Mouse (Mus musculus): ENCODE data around the gene Slc16a11. TPM values are rescaled to one million over a fixed set of nuclear protein-coding genes. Genes with fewer than 3 reads are reported as not detected.
A peak's percentile ranks its signal among the peaks of the same experiment; 100 is the strongest.

Gene Slc16a11
- polyA plus RNA-seq, 1 experiment from 2014 or later, result 3.1 TPM

GRCm38 (mm10) chr11:70228828-70229227 is 16.3 kb downstream of the Slc16a11 start:
- WGBS, result 1% methylated on average over 19 of the region's 19 CpGs
- DNase-seq (ENCODE audit: low spot score) (peak; percentile 87), ATAC-seq (ENCODE audit: low FRiP score, low TSS enrichment) (peak; percentile 54)
- no peaks in the 10 kb centered on the region for H3K9me3 ChIP-seq (ENCODE audit: control insufficient read depth, low read length)
- H3K27ac ChIP-seq (replicated peaks), result peak overlapping the region; percentile 70
- H3K36me3 ChIP-seq (ENCODE audit: control insufficient read depth, insufficient read depth, low read length), result no peaks in the 10 kb centered on the region
- H3K27me3 ChIP-seq (ENCODE audit: control insufficient read depth, insufficient read depth, low read length), result no peaks in the 10 kb centered on the region; the same call in 1 of the 2 replicates
- TF ChIP-seq CTCF (IDR thresholded peaks at IDR 0.05; ENCODE audit: low read depth) (peak; percentile 18; the same call in 1 of the 2 replicates), EP300 (optimal IDR thresholded peaks at IDR 0.05) (no peak)
- H3K4me3 ChIP-seq (ENCODE audit: low read depth, low read length), result peak overlapping the region; percentile 39
- peak overlapping the region; percentile 48 for H3K4me2 ChIP-seq (replicated peaks; ENCODE audit: low read depth)
- 0 out of 2 replicates have a peak overlapping the region, but pooled peaks have one; percentile 18 for H3K9ac ChIP-seq (ENCODE audit: low read length)
- no peaks in the 10 kb centered on the region; the same call in 1 of the 2 replicates for H3K4me1 ChIP-seq (replicated peaks; ENCODE audit: control insufficient read depth, insufficient read depth)

- peak within 1 kb of the TSS; percentile 70 for H3K27ac ChIP-seq (replicated peaks)
- peak within 1 kb of the TSS; percentile 43; the same call in 1 of the 2 replicates for H3K9ac ChIP-seq (ENCODE audit: low read length)
- TF ChIP-seq CTCF (IDR thresholded peaks at IDR 0.05; ENCODE audit: low read depth) (no peak), EP300 (optimal IDR thresholded peaks at IDR 0.05) (no peak)
- no peak for DNase-seq (ENCODE audit: low spot score)
- peak within 1 kb of the TSS; percentile 48 for H3K4me2 ChIP-seq (replicated peaks; ENCODE audit: low read depth)
- ATAC-seq (ENCODE audit: low FRiP score, low TSS enrichment), result no peak
- no peaks in the 10 kb centered on the region for H3K36me3 ChIP-seq (ENCODE audit: control insufficient read depth, insufficient read depth, low read length)
- H3K27me3 ChIP-seq (ENCODE audit: control insufficient read depth, insufficient read depth, low read length), result no peaks in the 10 kb centered on the region; the same call in 1 of the 2 replicates
- peak within 1 kb of the TSS; percentile 39 for H3K4me3 ChIP-seq (ENCODE audit: low read depth, low read length)
- H3K4me1 ChIP-seq (replicated peaks; ENCODE audit: control insufficient read depth, insufficient read depth), result no peaks in the 10 kb centered on the region; the same call in 1 of the 2 replicates
- H3K9me3 ChIP-seq (ENCODE audit: control insufficient read depth, low read length), result no peaks in the 10 kb centered on the region
- 2% methylated on average over 39 of the region's 39 CpGs for WGBS
Measured at GRCm38 (mm10) chr11:70229260-70230010, 16.9 kb downstream of the Slc16a11 start, which contains the start of gene Bcl6b. Gene Bcl6b, minus strand, starts transcription at chr11:70229798.

- Histone ChIP-seq H3K36me3 (ENCODE audit: control insufficient read depth, insufficient read depth, low read length) (no peaks in the 10 kb centered on the region), H3K9ac (ENCODE audit: low read length) (peak overlapping the region; percentile 27; the same call in 1 of the 2 replicates), H3K4me2 (replicated peaks; ENCODE audit: low read depth) (peak overlapping the region; percentile 48), H3K4me3 (ENCODE audit: low read depth, low read length) (peak overlapping the region; percentile 39), H3K27ac (replicated peaks) (peak overlapping the region; percentile 70), H3K4me1 (replicated peaks; ENCODE audit: control insufficient read depth, insufficient read depth) (no peaks in the 10 kb centered on the region; the same call in 1 of the 2 replicates), H3K27me3 (ENCODE audit: control insufficient read depth, insufficient read depth, low read length) (no peaks in the 10 kb centered on the region; the same call in 1 of the 2 replicates), H3K9me3 (ENCODE audit: control insufficient read depth, low read length) (no peaks in the 10 kb centered on the region)
- DNase-seq (ENCODE audit: low spot score), result peak; percentile 88
- WGBS, result under 1% methylated on average over 32 of the region's 32 CpGs
- peak; percentile 68 for ATAC-seq (ENCODE audit: low FRiP score, low TSS enrichment)
- TF ChIP-seq CTCF (IDR thresholded peaks at IDR 0.05; ENCODE audit: low read depth), result peak; percentile 98
- TF ChIP-seq EP300 (optimal IDR thresholded peaks at IDR 0.05), result no peak
Measured at GRCm38 (mm10) chr11:70230239-70230727, 17.7 kb downstream of the Slc16a11 start.

GRCm38 (mm10) chr11:70232546-70232945 is 20.0 kb downstream of the Slc16a11 start:
- Histone ChIP-seq H3K9ac (ENCODE audit: low read length) (peak overlapping the region; percentile 59), H3K27ac (replicated peaks) (peak overlapping the region; percentile 41; the same call in 1 of the 2 replicates), H3K9me3 (ENCODE audit: control insufficient read depth, low read length) (no peaks in the 10 kb centered on the region), H3K4me1 (replicated peaks; ENCODE audit: control insufficient read depth, insufficient read depth) (no peaks in the 10 kb centered on the region), H3K4me2 (replicated peaks; ENCODE audit: low read depth) (peak overlapping the region; percentile 55), H3K4me3 (ENCODE audit: low read depth, low read length) (peak overlapping the region; percentile 41), H3K27me3 (ENCODE audit: control insufficient read depth, insufficient read depth, low read length) (no peaks in the 10 kb centered on the region; the same call in 1 of the 2 replicates), H3K36me3 (ENCODE audit: control insufficient read depth, insufficient read depth, low read length) (no peaks in the 10 kb centered on the region)
- no peak for TF ChIP-seq EP300 (optimal IDR thresholded peaks at IDR 0.05)
- TF ChIP-seq CTCF (IDR thresholded peaks at IDR 0.05; ENCODE audit: low read depth), result no peak
- ATAC-seq (ENCODE audit: low FRiP score, low TSS enrichment) (no peak), DNase-seq (ENCODE audit: low spot score) (no peak)
- WGBS, result 7% methylated on average over 9 of the region's 10 CpGs

GRCm38 (mm10) chr11:70233016-70233415 is 20.5 kb downstream of the Slc16a11 start:
- 0 out of 2 replicates have a peak overlapping the region, but pooled peaks have one; percentile 41 for H3K27ac ChIP-seq (replicated peaks)
- 30% methylated on average over 8 of the region's 8 CpGs for WGBS
- DNase-seq (ENCODE audit: low spot score) (no peak), ATAC-seq (ENCODE audit: low FRiP score, low TSS enrichment) (no peak)
- H3K4me1 ChIP-seq (replicated peaks; ENCODE audit: control insufficient read depth, insufficient read depth), result no peaks in the 10 kb centered on the region
- TF ChIP-seq CTCF (IDR thresholded peaks at IDR 0.05; ENCODE audit: low read depth) (no peak), EP300 (optimal IDR thresholded peaks at IDR 0.05) (no peak)
- H3K36me3 ChIP-seq (ENCODE audit: control insufficient read depth, insufficient read depth, low read length), result no peaks in the 10 kb centered on the region
- no peaks in the 10 kb centered on the region for H3K9me3 ChIP-seq (ENCODE audit: control insufficient read depth, low read length)
- peak overlapping the region; percentile 59 for H3K9ac ChIP-seq (ENCODE audit: low read length)
- H3K27me3 ChIP-seq (ENCODE audit: control insufficient read depth, insufficient read depth, low read length), result no peaks in the 10 kb centered on the region; the same call in 1 of the 2 replicates
- H3K4me3 ChIP-seq (ENCODE audit: low read depth, low read length), result peak overlapping the region; percentile 41; the same call in 1 of the 2 replicates
- H3K4me2 ChIP-seq (replicated peaks; ENCODE audit: low read depth), result peak overlapping the region; percentile 55

Data from stomach, postnatal 0 days (tissue).